Mouse (Mus musculus) kidney, postnatal 36 days (tissue): Measurements from ENCODE around the gene Eif4g2.

Experiments
- DNase-seq, 2 experiments: peaks; one replicate each; pipeline ENCODE4 v3.0.0; 2021 to 2022; ENCODE audit warnings: mixed read lengths in 2 of 2

Gene Eif4g2

GRCm38 (mm10) chr7:111082822-111083732 lies at the start of gene Eif4g2:
Eif4g2 (minus strand) TSS chr7:111083030.
- DNase-seq = peak; percentile 98 to 99

GRCm38 (mm10) chr7:111132596-111132995 lies 49.8 kb upstream of the Eif4g2 start:
- DNase-seq = no peak

DNA sequence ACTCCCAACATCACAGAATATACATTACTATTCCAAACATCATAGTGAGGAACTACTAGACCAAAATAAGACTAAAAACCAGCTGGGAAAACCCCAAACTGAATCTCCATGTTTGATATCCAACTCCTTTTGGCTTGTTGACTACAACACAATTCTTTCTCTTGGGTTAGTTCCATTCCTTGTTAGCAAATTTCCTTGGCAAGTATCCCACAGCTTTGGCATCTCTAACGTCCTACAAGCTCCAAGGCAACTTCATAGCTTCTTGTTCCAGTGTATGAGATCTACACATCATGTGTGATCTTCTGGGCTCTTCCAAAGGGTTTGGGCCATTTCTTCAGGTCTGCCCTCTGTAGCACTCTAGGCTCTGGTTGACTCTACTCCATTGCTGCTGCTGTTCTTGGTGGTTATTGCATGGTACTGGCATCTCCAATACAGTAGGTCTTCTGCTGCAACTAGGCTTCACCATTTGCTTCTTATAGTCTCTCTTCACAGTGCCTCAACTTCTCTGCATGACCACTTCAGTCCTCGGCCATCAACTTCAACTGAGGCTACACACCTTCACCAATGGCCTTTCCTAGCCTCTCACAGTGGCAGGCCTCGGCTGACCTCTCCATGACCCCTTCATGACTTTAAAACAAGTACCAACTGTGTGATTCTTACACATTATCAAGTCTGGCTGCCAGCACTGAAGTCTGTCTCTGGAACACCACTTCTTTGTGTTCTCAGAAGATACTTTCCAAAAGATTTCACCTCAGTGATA lies 44.0 kb upstream of the Eif4g2 start:
- DNase-seq = no peak

DNA sequence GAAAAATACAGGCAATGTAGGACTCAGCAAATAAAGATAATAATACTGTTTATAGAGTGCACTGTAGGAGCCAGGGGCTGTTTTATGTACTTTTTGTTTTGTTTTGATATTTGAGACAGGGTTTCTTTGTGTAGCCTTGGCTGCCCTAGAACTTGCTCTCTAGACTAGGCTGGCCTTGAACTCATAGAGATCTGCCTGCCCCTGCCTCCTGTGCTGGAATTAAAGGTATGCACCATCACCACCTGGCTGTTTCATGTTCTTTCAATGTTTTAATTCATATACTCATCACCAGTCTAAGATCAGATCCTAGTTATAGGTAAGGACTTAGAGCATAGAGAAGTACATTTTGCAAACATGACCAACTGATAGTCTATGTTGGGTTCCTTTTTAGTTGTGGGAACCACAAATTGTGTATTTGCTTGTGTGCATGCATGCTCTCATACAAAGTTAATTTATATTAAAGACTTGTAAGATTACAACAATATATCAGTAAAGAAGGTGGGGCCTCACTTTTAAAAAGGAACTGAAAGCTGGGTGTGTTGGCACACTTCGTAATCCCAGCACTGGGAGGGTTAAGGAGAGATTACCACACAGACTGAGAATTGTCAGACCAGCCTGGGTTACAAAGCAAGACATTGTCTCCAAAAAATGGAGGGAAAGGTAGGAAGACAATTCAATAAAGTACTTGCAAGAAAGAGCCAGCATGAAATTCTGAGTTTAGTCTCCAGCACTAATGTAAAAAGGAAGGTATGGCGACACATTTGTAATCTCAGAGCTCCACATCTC lies 41.1 kb upstream of the Eif4g2 start:
- DNase-seq = no peak

DNA sequence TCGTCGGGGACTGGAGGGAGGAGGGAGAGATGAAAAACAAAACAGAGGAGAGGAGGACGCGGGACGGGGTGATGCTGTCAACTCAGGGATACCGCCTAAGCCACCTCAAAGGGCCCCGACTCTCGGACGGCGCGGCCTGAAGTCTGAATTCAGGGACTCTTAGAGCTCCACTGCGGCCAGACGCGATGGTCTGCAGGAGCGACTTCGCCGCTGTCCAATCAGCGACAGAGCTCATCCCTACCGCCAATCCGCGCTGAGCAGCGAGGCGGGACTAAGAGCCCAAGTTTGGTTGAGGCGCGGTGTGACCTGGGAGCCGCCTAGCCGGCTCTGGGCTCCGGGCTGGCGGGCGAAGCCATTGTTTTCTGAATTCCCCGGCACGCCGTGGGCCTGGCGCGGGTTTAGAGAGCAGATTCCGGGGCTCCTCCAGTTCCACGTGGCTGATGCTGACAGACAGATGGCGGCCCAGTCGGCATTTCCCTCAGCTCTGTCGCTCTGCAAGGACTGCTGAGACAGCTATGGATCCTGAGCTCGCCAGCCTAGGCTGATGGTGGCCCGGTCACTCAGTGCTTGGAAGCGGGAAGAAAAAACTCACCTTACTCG lies 39.8 kb upstream of the Eif4g2 start:
- DNase-seq = peak; percentile 98

- peak; percentile 66 to 83 for DNase-seq
Measured at GRCm38 (mm10) chr7:111122084-111122530, 39.3 kb upstream of the Eif4g2 start.

GRCm38 (mm10) chr7:111121522-111121921 lies 38.7 kb upstream of the Eif4g2 start:
- DNase-seq = peak; percentile 68 to 81

DNA sequence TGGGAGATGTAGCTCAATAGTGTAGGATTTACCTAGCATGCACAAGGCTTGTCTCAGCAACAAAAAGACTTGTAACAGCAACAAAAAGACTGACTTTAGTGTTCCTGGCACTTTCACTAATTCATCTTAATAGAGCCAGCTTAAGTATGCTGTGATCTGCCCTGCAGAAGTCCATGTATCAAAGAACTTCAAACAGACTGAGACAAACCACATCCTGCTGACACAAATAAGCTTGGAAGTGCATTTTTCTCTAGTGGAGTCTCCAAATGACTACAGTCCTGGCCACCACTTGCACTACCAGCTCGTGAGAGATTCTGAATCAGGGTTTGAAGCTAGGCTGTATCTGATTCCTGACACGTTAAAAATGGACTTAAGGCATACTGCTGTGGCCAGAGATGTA lies 26.7 kb upstream of the Eif4g2 start:
- no peak for DNase-seq

DNA sequence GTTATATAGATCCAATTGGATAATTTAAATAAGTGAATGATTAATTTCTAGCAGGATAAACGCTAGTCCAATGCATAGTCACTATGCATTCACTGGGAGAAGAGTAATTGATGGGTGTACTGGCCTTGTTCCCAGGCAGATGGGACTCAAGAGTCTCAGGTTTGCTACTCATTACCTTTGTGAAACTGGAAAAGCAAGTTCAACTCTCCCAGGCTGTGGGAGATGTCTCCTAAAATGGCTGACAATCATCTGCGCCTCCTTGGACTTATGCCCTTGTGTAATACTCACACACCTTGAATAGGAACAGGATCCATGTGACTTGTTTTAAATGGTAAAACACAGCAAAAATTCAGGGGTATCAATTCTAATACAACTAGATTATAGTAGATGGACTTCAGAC lies 26.3 kb upstream of the Eif4g2 start:
- DNase-seq = no peak

DNA sequence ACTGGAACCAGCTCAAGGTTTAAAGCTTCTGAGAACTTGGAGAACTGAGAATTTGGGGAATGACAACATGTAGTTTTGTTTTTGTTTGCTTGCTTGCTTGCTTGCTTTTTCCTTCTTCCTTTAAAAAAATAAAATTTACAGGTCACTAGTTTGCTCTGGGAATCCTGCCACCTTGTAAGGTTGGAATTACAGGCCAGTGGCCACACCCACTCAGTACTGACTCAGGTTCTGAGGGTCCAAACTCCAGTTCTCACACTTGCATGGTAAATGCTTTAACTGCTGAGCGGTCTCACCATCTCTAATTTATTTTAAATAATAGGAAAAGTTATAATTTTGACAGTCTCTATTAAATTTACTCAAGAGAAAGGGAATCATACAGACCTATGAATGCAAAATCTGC lies 15.4 kb upstream of the Eif4g2 start:
- peak; percentile 75 to 87 for DNase-seq

- no peak for DNase-seq
Measured at GRCm38 (mm10) chr7:111095169-111095568, 12.3 kb upstream of the Eif4g2 start.

DNA sequence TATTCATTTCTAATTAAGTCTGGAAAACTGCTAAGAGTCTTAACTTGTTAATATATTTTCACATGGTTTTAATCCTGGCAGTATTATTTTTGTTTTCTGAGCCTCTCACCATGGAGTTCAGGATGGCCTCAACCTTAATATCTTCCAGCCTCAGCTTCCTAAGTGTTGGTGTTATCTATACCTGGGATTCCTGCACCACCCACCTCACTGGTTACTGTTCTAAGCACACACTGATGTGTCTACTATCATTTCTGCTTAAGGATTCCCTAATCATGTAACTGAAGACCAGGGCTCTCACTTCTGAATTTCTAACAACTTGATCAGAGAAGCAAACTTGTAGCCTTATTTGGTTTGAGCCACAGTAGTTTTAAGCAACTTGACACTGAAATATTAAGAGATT lies 2.3 kb upstream of the Eif4g2 start:
- no peak for DNase-seq

GRCm38 (mm10) chr7:111084443-111084842 lies 1.6 kb upstream of the Eif4g2 start:
- peak in 1 of 2 experiments; percentile 29 for DNase-seq

DNA sequence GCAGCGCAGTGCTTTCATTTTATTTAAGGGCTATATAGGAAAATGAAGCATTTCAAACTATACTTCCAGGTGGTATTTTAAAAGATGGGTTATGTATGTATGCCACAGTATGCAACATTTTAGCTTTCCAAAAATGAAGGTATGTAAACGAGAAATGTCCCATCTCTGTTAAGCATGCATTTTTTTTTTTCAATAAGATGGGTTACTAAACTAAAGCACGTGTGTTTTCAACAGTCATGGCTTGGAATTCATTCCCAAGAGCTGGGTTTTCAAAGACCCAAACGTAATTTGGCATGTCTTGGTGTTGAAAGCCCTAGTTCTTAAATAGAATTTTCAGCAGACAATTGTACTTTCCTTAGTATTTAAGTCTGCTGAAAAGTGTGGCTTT lies 897 bp upstream of the Eif4g2 start:
- no peak for DNase-seq

DNA sequence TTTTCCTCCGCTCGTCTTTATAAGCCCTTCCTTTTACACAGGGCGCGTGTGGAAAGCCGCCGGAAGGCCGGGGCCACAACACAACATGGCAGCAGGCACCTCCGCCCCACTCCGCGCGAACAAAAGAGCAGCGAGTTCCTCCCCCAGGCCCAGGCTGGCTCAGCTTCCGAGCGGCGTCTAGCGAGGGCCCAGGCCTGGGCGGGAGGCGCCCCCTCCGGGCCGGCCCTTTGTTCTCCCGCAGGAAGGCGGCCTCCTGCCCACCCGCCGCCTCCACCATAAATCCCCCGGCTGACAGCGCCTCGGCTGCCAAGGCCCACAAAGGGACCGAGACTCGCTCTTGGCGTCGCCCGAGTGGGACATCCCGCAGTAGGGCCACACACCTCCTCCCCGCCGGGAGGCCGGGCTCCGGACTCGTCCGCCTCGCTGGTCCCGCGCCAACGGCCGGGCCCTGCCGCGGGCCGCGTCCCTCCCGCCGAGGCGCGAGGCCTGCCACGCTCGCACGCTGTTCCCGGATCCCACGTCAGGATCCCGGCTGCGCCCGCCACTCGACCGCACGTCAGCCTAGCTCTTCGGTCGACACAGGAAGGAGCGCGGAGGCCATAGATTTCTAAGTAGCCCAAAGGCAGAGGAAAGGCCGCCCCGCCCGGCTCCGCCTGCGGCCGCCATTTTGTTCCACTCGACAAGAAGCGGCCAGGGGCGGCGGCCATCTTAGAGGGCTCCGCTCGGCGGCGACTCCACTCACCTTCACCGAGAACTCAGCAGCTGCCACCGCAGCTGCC lies 598 bp downstream of the Eif4g2 start:
- DNase-seq = peak; percentile 89 to 92

DNA sequence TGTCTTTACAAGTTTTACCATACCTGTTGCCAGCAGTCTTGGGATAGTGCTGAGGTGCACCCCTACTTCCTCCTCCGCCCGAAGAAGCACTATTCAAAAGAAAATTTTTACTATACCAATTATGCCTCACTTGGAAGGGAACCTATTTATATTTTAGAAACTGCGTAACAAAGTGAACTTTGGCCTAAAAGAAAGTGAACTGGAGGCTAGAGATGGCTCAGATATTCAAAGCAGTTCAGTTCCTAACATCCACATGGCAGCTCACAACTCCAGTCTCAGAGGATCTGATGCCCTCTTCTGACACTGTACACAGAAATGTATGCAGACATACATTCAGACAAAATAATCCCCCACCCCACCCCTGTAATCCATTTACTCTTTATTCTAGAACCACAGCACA lies 2.0 kb downstream of the Eif4g2 start:
- no peak for DNase-seq

GRCm38 (mm10) chr7:111080026-111080425 lies 2.8 kb downstream of the Eif4g2 start:
- DNase-seq = no peak

- no peak for DNase-seq
Measured at GRCm38 (mm10) chr7:111078271-111078670, 4.6 kb downstream of the Eif4g2 start.

DNA sequence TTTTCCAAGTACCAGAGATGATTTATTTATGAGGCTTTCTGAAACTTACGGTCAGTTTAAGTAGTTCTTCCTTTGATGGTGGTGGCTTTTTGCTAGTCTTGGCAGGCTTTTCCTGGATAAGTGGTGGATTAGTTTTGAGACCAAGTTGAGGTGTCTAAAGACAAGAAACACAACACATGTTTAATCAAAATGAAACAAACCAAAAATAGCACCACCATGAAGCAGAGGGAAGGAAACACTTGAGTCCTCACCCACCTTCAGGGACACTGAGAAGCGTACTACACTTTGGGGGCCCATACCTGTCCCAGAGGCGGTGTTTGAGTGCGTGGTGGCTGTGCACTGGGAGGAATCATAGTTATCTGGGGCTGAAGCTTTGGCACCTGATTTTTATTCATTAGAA lies 7.5 kb downstream of the Eif4g2 start:
- no peak for DNase-seq

DNA sequence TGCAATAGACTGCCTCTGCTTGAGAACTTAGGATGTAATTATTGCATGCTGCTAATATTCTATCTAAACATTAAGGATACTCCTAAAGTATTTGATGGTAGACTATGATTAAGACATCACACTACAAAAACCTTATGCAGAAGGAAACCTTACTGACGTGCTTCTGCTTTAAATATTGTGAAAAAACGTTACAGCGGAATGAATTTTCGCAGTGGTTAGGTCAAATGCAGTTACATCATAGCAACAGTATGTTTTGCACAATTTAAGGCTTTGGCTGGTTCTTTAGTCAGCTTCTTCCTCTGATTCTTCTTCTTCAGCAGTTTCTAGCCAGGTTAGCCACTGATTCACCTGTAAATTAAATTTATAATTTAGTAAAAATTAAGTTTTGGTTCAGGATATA lies 10.4 kb downstream of the Eif4g2 start:
- DNase-seq = no peak

GRCm38 (mm10) chr7:111070167-111070496 lies 12.7 kb downstream of the Eif4g2 start:
- DNase-seq = no peak
